Mouse (Mus musculus): ENCODE measurements around the gene Med1. TPM values are rescaled to one million over a fixed set of nuclear protein-coding genes. Genes with fewer than 3 reads are reported as not detected.

Med1 gene
- polyA plus RNA-seq, 1 experiment from 2014 or later: 74.6 TPM

GRCm38 (mm10) chr11:98134951-98135350 is 58.1 kb downstream of the Med1 start:
- Histone ChIP-seq H3K36me3 (ENCODE audit: control insufficient read depth, insufficient read depth, low read length) (no peaks in the 10 kb centered on the region), H3K9ac (ENCODE audit: low read length) (no peak overlapping the region), H3K4me3 (ENCODE audit: low read depth, low read length) (no peak overlapping the region), H3K9me3 (ENCODE audit: control insufficient read depth, low read length) (no peaks in the 10 kb centered on the region), H3K4me2 (ENCODE audit: low read depth) (no peak overlapping the region), H3K4me1 (ENCODE audit: control insufficient read depth, insufficient read depth, low read length) (0 out of 2 replicates have a peak, but pooled peaks cover 2% of the 10 kb centered on the region), H3K27ac (ENCODE audit: low read depth, low read length) (no peak overlapping the region), H3K27me3 (ENCODE audit: control insufficient read depth, insufficient read depth, low read length) (no peaks in the 10 kb centered on the region)
- 78% methylated on average over 4 of the region's 4 CpGs for WGBS
- DNase-seq (ENCODE audit: low spot score): no peak
- no peak for ATAC-seq (ENCODE audit: insufficient read depth, low FRiP score, low TSS enrichment)

GRCm38 (mm10) chr11:98123424-98123823 is 69.7 kb downstream of the Med1 start:
- H3K4me3 ChIP-seq (ENCODE audit: low read depth, low read length): no peak overlapping the region
- DNase-seq (ENCODE audit: low spot score) (no peak), ATAC-seq (ENCODE audit: insufficient read depth, low FRiP score, low TSS enrichment) (no peak)
- no peaks in the 10 kb centered on the region for H3K4me1 ChIP-seq (ENCODE audit: control insufficient read depth, insufficient read depth, low read length)
- H3K9me3 ChIP-seq (ENCODE audit: control insufficient read depth, low read length): no peaks in the 10 kb centered on the region
- H3K36me3 ChIP-seq (ENCODE audit: control insufficient read depth, insufficient read depth, low read length): no peaks in the 10 kb centered on the region; the same call in 1 of the 2 replicates
- H3K27me3 ChIP-seq (ENCODE audit: control insufficient read depth, insufficient read depth, low read length): no peaks in the 10 kb centered on the region
- no peak overlapping the region for H3K9ac ChIP-seq (ENCODE audit: low read length)
- 91% methylated on average over 5 of the region's 5 CpGs for WGBS
- H3K4me2 ChIP-seq (ENCODE audit: low read depth): no peak overlapping the region
- H3K27ac ChIP-seq (ENCODE audit: low read depth, low read length): no peak overlapping the region

- H3K9ac ChIP-seq (ENCODE audit: low read length): no peak overlapping the region
- H3K4me2 ChIP-seq (ENCODE audit: low read depth): no peak overlapping the region
- no peaks in the 10 kb centered on the region for H3K4me1 ChIP-seq (ENCODE audit: control insufficient read depth, insufficient read depth, low read length)
- no peak overlapping the region for H3K27ac ChIP-seq (ENCODE audit: low read depth, low read length)
- peaks cover 3% of the 10 kb centered on the region; the same call in 1 of the 2 replicates for H3K36me3 ChIP-seq (ENCODE audit: control insufficient read depth, insufficient read depth, low read length)
- 82% methylated on average over 1 of the region's 1 CpGs for WGBS
- no peak overlapping the region for H3K4me3 ChIP-seq (ENCODE audit: low read depth, low read length)
- DNase-seq (ENCODE audit: low spot score) (no peak), ATAC-seq (ENCODE audit: insufficient read depth, low FRiP score, low TSS enrichment) (no peak)
- H3K27me3 ChIP-seq (ENCODE audit: control insufficient read depth, insufficient read depth, low read length): no peaks in the 10 kb centered on the region
- no peaks in the 10 kb centered on the region for H3K9me3 ChIP-seq (ENCODE audit: control insufficient read depth, low read length)
Observed at GRCm38 (mm10) chr11:98114363-98114762, 78.7 kb downstream of the Med1 start.

- H3K36me3 ChIP-seq (ENCODE audit: control insufficient read depth, insufficient read depth, low read length): peaks cover 3% of the 10 kb centered on the region; the same call in 1 of the 2 replicates
- WGBS: 77% methylated on average over 4 of the region's 4 CpGs
- no peaks in the 10 kb centered on the region for H3K27me3 ChIP-seq (ENCODE audit: control insufficient read depth, insufficient read depth, low read length)
- H3K4me1 ChIP-seq (ENCODE audit: control insufficient read depth, insufficient read depth, low read length): no peaks in the 10 kb centered on the region
- no peaks in the 10 kb centered on the region for H3K9me3 ChIP-seq (ENCODE audit: control insufficient read depth, low read length)
- no peak for ATAC-seq (ENCODE audit: insufficient read depth, low FRiP score, low TSS enrichment)
- H3K4me2 ChIP-seq (ENCODE audit: low read depth): no peak overlapping the region
- H3K27ac ChIP-seq (ENCODE audit: low read depth, low read length): no peak overlapping the region
- DNase-seq (ENCODE audit: low spot score): no peak
- H3K9ac ChIP-seq (ENCODE audit: low read length): no peak overlapping the region
- H3K4me3 ChIP-seq (ENCODE audit: low read depth, low read length): no peak overlapping the region
Observed at GRCm38 (mm10) chr11:98113504-98113903, 79.6 kb downstream of the Med1 start.

GRCm38 (mm10) chr11:98109706-98110105 is 83.4 kb downstream of the Med1 start:
- H3K4me2 ChIP-seq (ENCODE audit: low read depth): no peak overlapping the region
- H3K9ac ChIP-seq (ENCODE audit: low read length): no peak overlapping the region
- H3K27me3 ChIP-seq (ENCODE audit: control insufficient read depth, insufficient read depth, low read length): no peaks in the 10 kb centered on the region
- peaks cover 3% of the 10 kb centered on the region; the same call in 1 of the 2 replicates for H3K36me3 ChIP-seq (ENCODE audit: control insufficient read depth, insufficient read depth, low read length)
- no peak overlapping the region for H3K4me3 ChIP-seq (ENCODE audit: low read depth, low read length)
- no peak for ATAC-seq (ENCODE audit: insufficient read depth, low FRiP score, low TSS enrichment)
- WGBS: 85% methylated on average over 5 of the region's 5 CpGs
- no peaks in the 10 kb centered on the region for H3K9me3 ChIP-seq (ENCODE audit: control insufficient read depth, low read length)
- H3K27ac ChIP-seq (ENCODE audit: low read depth, low read length): no peak overlapping the region
- no peak for DNase-seq (ENCODE audit: low spot score)
- H3K4me1 ChIP-seq (ENCODE audit: control insufficient read depth, insufficient read depth, low read length): no peaks in the 10 kb centered on the region

Small RNAs within 50 kb of the gene (microRNA-seq; reads per million reads assigned to microRNA genes)
- gene Gm27399: not detected

Other genes with a start within 250 kb of the Med1 start
- gene Plxdc1, start 206.8 kb downstream of the Med1 start, polyA plus RNA-seq (2014; fragmentation: Nextera tagmentation; extraction: Ambion mirVana): 0.24 TPM in 1 of 2 replicates, not detected in the other
- 10.6 and 14.1 TPM in 2 replicates for gene Arl5c, start 197.1 kb downstream of the Med1 start, polyA plus RNA-seq (2014; fragmentation: Nextera tagmentation; extraction: Ambion mirVana)
- 15.2 and 15.8 TPM in 2 replicates for gene Cacnb1, start 170.3 kb downstream of the Med1 start, polyA plus RNA-seq (2014; fragmentation: Nextera tagmentation; extraction: Ambion mirVana)
- gene Rpl19, start 166.6 kb downstream of the Med1 start, polyA plus RNA-seq (2014; fragmentation: Nextera tagmentation; extraction: Ambion mirVana): 926 and 968 TPM in 2 replicates
- 6.6 and 6.8 TPM in 2 replicates for gene Stac2, start 139.8 kb downstream of the Med1 start, polyA plus RNA-seq (2014; fragmentation: Nextera tagmentation; extraction: Ambion mirVana)
- gene Fbxl20, start 42.9 kb downstream of the Med1 start, polyA plus RNA-seq (2014; fragmentation: Nextera tagmentation; extraction: Ambion mirVana): 24.1 and 26.8 TPM in 2 replicates
- gene Cdk12, start 9.8 kb upstream of the Med1 start, polyA plus RNA-seq (2014; fragmentation: Nextera tagmentation; extraction: Ambion mirVana): 13.1 TPM in 2 replicates
- gene Neurod2, start 136.4 kb upstream of the Med1 start, polyA plus RNA-seq (2014; fragmentation: Nextera tagmentation; extraction: Ambion mirVana): 1.2 TPM in 2 replicates
- gene Ppp1r1b, start 155.1 kb upstream of the Med1 start, polyA plus RNA-seq (2014; fragmentation: Nextera tagmentation; extraction: Ambion mirVana): 0.15 TPM in 1 of 2 replicates, not detected in the other
- 39.7 and 45.6 TPM in 2 replicates for gene Stard3, start 165.1 kb upstream of the Med1 start, polyA plus RNA-seq (2014; fragmentation: Nextera tagmentation; extraction: Ambion mirVana)
- 3.1 and 3.9 TPM in 2 replicates for gene Tcap, start 190.5 kb upstream of the Med1 start, polyA plus RNA-seq (2014; fragmentation: Nextera tagmentation; extraction: Ambion mirVana)
- 0.40 and 0.91 TPM in 2 replicates for gene Pnmt, start 193.2 kb upstream of the Med1 start, polyA plus RNA-seq (2014; fragmentation: Nextera tagmentation; extraction: Ambion mirVana)
- gene Pgap3, start 207.2 kb upstream of the Med1 start, polyA plus RNA-seq (2014; fragmentation: Nextera tagmentation; extraction: Ambion mirVana): 6.7 and 7.2 TPM in 2 replicates
- gene Erbb2, start 219.2 kb upstream of the Med1 start, polyA plus RNA-seq (2014; fragmentation: Nextera tagmentation; extraction: Ambion mirVana): 22.3 and 24.5 TPM in 2 replicates
- gene Mien1, start 245.7 kb upstream of the Med1 start, polyA plus RNA-seq (2014; fragmentation: Nextera tagmentation; extraction: Ambion mirVana): 133 and 151 TPM in 2 replicates